Mouse (Mus musculus): ENCODE data around the gene Rxfp4. TPM values are rescaled to one million over a fixed set of nuclear protein-coding genes. Genes with fewer than 3 reads are reported as not detected.

Gene Rxfp4
- polyA plus RNA-seq, 1 experiment from 2014 or later = not detected

Other genes starting within 250 kb of the Rxfp4 start
- 108 and 109 TPM in 2 replicates for gene Pmf1, start 242.8 kb downstream of the Rxfp4 start, polyA plus RNA-seq (2014; fragmentation: Nextera tagmentation; extraction: Ambion mirVana)
- gene Slc25a44, start 228.0 kb downstream of the Rxfp4 start, polyA plus RNA-seq (2014; fragmentation: Nextera tagmentation; extraction: Ambion mirVana) = 22.1 and 23.7 TPM in 2 replicates
- 5.7 and 7.8 TPM in 2 replicates for gene Sema4a, start 192.0 kb downstream of the Rxfp4 start, polyA plus RNA-seq (2014; fragmentation: Nextera tagmentation; extraction: Ambion mirVana)
- gene Lmna, start 143.2 kb downstream of the Rxfp4 start, polyA plus RNA-seq (2014; fragmentation: Nextera tagmentation; extraction: Ambion mirVana) = 22.5 and 22.8 TPM in 2 replicates
- 45.9 and 51.9 TPM in 2 replicates for gene Mex3a, start 120.7 kb downstream of the Rxfp4 start, polyA plus RNA-seq (2014; fragmentation: Nextera tagmentation; extraction: Ambion mirVana)
- gene Rab25, start 104.8 kb downstream of the Rxfp4 start, polyA plus RNA-seq (2014; fragmentation: Nextera tagmentation; extraction: Ambion mirVana) = 1.1 and 1.8 TPM in 2 replicates
- 76.1 and 93.9 TPM in 2 replicates for gene Lamtor2, start 100.1 kb downstream of the Rxfp4 start, polyA plus RNA-seq (2014; fragmentation: Nextera tagmentation; extraction: Ambion mirVana)
- 62.6 and 66.3 TPM in 2 replicates for gene Ubqln4, start 99.4 kb downstream of the Rxfp4 start, polyA plus RNA-seq (2014; fragmentation: Nextera tagmentation; extraction: Ambion mirVana)
- gene Ssr2, start 77.3 kb downstream of the Rxfp4 start, polyA plus RNA-seq (2014; fragmentation: Nextera tagmentation; extraction: Ambion mirVana) = 152 and 169 TPM in 2 replicates
- gene Arhgef2, start 47.2 kb downstream of the Rxfp4 start, polyA plus RNA-seq (2014; fragmentation: Nextera tagmentation; extraction: Ambion mirVana) = 149 and 181 TPM in 2 replicates
- 103 and 105 TPM in 2 replicates for gene Khdc4, start 32.7 kb upstream of the Rxfp4 start, polyA plus RNA-seq (2014; fragmentation: Nextera tagmentation; extraction: Ambion mirVana)
- gene Rit1, start 63.7 kb upstream of the Rxfp4 start, polyA plus RNA-seq (2014; fragmentation: Nextera tagmentation; extraction: Ambion mirVana) = 44.6 and 48.4 TPM in 2 replicates
- gene Syt11, start 122.0 kb upstream of the Rxfp4 start, polyA plus RNA-seq (2014; fragmentation: Nextera tagmentation; extraction: Ambion mirVana) = 137 and 151 TPM in 2 replicates
- gene Gon4l, start 182.1 kb upstream of the Rxfp4 start, polyA plus RNA-seq (2014; fragmentation: Nextera tagmentation; extraction: Ambion mirVana) = 14.8 and 15.3 TPM in 2 replicates